Mouse (Mus musculus) right cerebral cortex, postnatal 36 days (tissue): ENCODE results near the gene Rad50.

ENCODE experiments used
- DNase-seq, 2 experiments: peaks; one replicate each; pipeline ENCODE4 v3.0.0; 2022; ENCODE audit warnings: low spot score in 2 of 2, mixed read lengths in 1 of 2

The Rad50 gene

DNA sequence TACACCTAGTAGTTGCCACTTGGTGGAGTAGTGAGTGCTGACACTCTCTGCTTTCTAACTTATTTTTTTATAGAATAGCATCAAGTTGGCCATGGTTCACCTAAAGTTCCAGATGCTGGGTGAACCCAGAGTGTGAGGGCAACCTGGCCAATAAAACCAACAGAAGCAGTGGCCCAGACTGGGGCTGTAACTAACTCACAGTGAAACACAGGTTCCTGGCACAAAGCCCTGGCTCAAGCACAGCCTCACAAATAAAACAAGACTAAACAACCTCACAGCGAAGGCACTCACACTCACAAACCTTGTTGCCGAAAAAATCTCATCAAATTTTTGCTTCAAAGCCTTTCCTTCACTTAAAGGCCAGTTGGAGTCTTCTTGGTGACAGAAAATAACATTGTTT lies 8.6 kb downstream of the Rad50 start:
- DNase-seq: no peak

DNA sequence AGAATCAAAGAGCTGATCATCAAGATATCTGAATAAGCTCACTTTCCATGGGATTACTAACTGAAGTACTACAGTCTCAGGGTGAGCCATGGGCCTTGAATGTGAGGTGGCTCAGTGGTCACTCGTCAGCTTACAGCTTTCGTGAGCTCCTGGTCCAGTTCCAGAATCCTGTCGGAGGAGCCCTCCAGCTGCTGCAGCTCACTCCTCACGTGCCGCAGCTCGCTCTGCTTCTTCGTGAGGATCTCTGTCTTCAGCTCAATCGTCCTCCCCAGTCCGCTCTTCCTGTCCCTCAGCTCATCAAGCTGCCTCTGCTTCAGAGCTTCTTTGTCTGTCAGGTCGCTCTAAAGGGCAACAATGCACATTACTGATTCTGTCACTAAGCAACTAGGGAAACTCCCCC lies 15.1 kb downstream of the Rad50 start:
- DNase-seq: no peak

DNA sequence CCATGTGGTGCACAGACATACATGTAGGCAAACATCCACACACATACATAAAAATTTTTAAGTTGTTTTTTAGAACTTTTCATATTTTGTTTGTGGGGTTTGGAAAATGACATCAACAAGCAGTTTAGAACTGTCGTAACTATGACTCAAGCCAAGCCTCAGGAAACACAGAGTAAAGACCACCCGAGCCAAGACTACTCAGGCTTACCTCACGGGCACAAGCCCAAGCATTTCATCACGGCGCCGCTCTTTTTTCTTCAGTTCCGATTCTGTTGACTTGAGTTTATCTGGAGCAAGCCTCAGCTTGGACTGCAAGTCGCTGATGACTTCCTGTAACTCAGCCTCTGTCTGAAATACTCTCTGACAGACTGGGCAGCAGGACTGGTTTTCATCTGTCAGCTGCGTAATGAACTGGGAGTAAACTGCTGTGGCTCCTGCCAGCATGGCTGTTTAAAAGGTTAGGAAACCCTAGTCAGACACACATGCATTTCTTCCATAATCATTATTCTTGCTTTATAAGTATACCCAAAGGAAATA lies 24.1 kb downstream of the Rad50 start:
- DNase-seq: no peak

DNA sequence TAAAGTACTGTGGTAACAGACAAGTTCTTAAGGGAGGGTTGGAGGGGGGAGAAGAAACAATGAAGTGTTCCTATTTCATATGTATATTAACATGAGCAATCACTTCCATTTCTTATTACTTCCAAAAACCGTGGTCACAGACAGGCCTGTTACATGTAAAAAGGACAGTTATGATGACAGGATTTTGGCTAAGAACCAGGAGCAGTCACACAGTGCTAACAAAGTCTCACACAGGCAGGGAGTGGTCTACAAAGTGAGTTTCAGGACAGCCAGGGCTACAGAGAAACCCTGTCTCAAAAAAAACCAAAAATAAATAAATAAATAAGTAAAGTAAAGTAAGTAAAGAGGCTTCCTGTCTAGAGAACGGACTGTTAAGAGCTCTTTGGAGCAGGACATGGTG lies 24.9 kb downstream of the Rad50 start:
- DNase-seq: no peak

DNA sequence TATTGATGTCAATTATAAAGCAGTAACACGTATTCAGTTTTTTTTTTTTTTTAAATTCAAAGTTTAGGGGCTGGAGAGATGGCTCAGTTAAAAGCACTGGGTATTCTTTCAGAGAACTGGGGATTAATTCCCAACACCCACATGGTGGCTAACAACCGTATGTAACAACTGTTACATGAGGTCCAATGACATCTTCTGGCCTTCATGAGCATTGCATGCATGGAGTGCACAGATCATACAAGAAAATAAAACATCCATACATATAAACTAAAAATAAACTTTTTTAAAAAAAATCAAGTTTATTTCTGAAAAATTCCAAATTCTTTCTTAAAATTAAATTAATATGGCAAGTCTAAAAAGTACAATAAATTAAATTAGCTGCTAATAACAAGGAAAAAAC lies 25.4 kb downstream of the Rad50 start:
- DNase-seq: no peak

DNA sequence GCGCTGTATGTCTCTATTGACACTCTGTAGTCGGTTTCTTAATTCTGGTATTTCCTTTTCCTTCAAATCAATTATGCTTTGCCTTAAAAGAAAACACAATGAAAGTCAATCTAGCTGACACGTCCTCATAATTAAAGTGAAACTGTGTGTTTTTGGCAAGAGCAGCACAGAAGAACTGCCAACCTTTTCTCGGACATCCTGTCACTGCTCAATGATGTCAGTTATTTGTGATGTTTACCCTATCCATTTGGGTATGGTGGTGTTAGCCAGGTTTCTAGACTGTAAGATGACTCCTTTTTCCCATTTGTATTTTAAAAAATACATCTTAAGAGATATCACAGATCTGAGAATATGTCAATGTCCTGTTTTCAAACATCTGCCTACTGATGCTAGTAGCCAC lies 27.0 kb downstream of the Rad50 start:
- no peak for DNase-seq

DNA sequence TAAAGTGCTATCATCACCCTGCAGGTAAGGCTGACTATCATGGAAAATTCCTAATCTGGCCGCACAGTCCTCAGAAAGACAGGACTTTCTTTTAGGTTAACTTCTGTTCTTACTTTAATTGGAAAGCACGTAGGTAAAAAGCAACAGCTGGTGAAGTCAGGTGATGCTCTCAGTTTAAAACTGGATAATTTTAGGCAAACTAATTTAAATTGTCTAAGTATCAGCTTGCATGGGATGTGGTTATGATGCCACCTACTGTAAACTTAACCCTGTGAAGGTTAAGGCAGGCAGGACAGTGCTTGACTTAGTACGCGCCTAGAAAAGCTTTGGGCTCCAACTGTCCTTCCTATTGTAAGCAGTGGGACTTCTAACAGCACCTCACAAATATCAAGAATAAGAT lies 35.7 kb downstream of the Rad50 start:
- DNase-seq: no peak

DNA sequence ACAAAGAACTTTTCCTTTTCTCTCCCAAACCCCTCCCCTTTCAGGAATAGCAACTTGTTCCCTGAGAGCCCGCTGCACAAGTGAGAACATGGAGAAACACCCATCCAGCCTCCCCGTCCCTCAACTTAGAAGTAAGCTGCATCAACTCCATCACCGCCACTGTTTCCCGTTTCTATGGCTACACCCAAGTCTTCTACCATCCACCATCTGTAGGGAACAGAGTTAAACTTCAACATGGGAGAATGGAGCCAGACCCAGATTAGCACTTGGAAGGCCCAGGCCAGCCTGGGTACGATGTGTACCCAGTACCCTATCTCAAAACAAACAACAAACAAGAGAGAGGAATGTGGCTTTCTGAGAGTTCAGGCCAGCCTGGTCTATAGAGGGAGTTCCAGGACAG lies 43.0 kb downstream of the Rad50 start:
- no peak for DNase-seq

DNA sequence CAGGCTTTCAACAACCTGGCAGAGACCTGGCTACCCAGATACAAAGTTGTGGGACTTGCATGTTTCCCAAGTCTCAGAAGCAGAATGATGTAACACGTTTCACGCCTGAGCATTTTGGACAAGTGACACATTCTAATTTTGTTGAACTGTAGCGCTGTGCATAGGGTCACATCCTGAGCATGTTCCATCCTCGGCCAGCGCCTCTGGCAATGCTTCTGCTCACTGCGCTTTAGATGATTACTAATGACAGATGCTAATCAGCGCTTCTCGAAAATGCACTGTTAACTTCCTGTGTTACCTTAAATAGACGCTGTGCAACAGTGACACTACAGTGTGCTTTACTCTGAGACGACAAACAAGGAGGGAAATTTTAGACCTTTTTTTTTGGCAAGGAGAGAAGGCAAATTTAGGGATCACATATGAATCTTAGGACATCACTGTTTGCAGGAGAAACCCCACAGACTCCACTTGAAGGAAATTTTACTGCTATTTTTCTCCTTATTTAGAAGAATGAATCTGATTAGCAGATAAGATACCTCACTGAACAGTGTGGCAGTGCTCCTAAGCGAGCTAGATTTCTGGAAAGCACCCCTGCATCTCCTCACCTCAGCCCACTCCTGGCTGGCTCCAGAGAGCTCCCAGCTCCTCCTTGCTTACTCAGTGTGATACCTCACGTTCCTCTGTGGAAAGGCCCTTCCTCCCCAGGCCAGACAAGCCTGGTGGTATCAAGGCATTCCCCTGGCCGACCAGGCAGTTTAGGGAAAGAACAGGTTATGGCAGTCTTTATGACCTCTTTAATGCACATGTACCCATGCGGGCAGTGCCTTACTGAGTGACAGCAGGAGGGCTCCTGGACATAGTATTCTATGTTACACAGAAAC lies 44.1 kb downstream of the Rad50 start:
- peak; percentile 33 to 60 for DNase-seq

DNA sequence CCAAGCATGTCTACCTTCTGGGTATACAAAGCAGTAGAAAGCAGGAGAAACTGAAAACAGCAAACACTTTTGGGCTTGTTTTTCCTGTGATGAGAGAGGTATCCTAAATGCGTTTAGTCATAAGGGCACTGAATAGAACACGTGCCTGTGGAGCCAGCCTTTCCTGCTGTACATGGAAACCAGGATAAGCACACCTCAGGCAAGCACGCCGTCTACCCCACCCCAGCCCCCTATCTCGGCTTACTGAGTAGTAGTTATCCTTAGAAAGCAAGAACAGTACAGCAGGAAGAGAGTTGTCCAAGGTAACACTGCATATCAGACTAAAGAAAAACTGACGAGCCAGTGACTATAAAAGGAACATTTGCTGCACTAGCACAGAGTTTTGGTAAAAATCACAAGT lies 49.3 kb downstream of the Rad50 start:
- DNase-seq: no peak

DNA sequence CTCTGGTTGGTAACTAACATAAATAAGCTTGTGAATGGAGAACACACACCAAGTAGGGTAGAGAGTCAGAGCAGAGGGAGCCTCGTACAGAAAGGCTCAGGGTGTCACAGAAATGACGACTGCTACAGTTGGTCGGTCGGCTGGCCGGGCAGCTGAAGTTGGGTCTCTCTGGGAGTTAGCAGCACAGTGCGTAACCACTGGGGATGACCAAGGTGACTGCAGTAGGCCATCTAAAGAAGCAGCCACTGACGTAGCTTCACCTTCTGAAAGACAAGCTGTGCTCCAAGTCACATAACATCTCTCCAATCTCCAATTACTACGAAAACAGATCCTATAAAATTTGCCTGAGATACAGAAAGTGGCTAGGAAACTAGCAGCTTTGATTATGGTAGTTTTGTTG lies 49.7 kb downstream of the Rad50 start:
- DNase-seq: no peak

DNA sequence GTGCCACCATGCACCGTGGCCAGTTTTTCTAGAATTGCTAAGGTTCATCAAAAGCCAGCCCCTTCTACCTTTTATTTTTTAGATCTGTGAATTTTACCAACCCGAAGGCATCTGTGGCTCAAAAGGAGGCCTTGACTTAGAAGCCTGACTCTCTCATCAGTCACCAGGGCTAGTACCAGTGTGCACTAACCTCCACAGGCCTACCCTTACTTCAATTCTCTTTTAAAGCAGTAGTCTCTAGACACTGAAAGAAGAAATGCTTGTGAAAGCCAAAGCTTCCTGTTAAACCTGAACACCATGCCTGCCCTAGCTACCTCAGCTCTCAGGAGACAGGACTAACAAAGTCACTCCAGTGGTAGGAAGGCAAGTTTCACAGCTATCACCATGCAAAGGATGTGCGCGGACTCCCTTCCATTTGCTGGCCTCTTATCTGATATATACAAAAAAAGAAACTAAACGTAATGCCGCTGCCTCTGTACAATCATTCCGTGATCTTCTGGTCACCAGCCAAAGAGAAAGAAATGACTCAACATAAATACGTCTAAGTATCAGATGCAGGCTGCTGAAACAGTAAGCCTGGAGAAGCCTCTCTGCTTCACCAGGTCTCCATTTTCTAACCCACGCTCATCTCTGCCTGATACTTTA lies 50.4 kb downstream of the Rad50 start:
- no peak for DNase-seq

DNA sequence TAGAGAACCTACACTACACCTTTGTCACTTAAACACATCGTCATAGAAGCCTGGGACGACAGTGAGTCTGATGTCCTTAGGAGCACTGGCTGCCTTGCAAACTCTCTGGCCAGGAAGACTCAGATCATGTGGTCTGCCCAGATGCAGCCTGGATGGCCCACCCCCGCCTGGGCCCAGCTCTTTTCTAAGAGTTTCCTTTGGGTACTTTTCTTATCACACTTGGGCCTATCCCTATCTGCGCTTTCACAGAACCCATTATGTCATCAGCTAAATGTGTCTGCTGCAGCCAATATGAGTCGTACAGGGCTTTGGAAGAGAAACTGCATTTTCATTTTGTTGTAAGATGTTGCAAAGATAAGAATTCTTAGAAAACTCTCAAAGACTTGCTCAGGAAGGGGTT lies 52.1 kb downstream of the Rad50 start:
- DNase-seq: no peak

DNA sequence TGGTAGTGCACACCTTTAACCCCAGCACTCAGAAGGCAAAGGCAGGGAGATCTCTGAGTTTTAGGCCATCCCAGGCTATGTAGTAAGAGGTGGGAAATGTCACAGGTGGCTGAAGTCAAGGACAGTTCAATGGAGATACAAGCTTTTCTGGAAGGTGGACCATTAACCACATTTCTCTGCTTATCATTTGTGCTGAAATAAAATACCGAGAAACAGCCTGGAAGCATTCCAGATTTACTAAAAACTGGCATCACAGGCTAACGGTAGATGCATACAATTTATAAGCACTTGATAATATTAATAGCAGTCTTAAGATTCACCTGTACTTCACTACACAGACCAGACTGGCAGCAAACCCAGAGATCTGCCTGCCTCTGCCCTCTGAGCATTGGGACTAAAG lies 54.7 kb downstream of the Rad50 start:
- DNase-seq: no peak

DNA sequence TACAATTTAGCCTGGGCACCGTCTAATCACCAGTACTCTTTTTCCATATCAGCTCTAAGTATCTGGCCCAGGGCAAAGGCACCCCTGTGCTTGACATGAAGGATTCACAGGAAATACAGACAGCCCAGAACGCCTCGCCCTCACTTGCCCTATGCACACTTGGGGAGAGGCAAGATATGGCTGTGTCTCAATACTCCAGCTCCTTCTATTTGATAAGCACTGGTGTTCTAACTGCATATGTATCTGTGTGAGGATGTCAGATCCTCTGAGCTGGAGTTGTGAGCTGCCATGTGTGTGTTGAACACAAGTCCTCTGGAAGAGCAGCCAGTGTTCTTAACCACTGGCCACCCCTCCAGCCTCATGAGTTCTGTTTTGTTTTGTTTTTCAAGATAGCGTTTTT lies 55.7 kb downstream of the Rad50 start:
- no peak for DNase-seq

DNA sequence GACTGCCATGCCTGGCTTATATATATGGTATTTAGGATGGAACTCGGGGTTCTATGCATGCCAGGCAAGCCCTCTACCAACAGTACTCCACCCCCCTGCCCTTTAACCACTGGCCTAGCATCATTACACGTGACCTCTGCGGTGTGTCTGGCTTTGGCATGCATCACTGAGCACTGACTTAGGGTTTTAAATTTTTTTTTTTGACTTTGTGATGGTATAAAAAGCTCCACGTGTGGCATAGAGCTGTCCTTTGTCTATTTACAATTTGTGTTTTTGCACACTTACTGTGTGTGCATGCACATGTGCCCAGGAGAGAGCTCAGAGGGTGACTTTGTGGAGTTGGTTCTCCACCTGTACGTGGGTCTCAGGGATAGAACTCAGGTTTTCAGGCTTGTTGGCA lies 63.1 kb downstream of the Rad50 start:
- no peak for DNase-seq

DNA sequence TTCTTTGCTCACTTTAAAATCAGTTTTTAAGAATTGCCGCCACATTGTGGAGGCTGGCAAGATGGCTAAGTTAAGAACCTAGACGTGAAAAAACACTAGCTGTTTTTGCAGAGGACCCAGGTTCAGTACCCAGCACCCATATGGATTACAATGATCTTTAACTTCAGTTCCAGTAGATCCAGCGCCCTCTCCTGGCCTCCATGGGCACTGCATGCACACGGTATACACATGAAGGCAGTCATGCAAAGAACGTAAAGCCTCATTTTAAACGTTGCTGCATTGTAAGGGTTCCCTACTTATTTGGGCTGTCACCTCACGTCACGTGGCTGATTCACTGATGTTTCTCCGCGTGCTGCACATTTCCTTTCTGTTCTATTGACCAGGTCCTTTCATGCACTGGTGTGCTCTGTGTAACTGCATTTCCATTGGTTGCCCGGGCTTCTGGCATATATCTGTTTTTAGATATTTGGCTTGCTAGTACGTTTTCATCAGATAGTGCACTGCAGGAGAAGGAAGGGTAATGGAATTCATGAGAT lies 64.3 kb downstream of the Rad50 start:
- no peak for DNase-seq

DNA sequence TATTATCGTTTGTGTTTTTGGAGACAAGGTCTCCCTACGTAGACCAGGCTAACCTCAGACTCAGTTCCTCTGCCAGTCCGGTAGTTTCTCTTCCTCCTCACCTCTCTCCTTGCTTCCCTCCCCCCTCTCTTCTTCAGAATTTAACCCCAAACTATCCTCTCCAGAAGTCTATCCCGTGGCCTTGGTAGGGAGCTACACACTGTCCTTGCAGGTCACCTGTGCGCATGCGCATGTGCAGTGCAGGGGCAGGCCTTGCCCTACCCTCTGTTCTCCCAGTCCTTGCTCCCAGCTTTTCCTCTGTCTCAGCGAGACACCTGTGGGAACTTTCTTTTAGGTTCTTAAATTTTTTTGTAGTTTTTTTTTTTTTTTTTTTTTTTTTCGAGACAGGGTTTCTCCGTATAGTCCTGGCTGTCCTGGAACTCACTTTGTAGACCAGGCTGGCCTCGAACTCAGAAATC lies 69.3 kb downstream of the Rad50 start:
- DNase-seq: no peak

DNA sequence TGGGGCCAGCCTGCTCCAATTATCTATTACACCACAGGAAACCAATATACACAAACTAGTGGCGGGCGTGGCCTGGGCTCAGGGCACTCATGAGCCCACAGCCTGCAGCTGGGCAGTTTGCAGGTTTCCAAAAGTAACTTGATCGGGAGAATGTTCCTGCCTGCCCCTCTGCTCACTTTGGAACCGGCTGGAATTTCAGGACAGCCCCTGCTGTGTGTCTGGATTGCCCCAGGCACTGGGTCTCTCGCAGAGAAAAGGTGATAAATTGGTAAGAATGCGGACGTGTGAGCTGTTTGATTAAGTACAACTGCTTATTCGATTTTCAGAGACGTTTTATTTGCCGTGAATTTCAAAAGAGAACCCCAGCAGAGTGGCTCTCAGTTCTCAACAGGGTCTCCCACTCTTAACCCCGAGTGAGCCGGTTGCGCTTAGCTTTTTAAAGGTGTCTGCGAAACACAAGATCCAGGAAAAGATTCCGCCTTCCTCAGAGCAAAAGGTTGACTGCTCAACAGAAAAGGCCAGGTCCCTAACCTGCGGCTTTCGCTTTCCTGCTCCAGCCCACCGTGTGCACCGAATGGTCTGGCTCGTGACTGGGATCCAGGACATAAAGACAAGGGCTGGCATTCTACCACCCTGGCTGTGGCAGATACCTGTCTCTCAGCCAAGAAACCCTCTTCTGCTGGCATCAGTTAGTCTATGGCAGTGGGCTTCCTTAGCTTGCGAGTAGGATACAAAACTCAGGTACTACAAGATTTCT lies 69.9 kb downstream of the Rad50 start:
- no peak for DNase-seq

DNA sequence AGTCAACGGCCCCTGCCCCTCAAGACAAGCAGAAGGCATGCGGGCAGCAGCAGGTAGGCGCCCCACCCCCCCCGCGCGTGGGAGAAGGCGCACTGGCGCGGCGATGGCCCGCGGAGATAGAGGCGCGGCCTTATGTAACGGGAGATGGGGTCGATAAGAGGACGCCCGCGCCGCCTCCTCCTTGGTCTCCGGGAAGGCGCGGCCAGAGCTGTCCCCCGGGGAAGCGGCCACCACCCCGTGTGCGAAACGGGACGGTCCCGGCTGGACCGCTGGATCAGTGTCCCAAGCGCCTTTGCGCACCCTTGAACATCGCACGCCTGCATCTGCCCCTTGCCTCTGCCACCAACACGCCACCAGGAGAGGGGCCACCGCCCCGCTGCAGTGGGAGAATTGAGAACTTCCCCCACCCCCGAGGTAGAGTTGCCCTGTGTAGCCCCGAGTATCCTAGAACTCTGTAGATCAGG lies 70.9 kb downstream of the Rad50 start:
- DNase-seq: peak in 1 of 2 experiments; percentile 14

DNA sequence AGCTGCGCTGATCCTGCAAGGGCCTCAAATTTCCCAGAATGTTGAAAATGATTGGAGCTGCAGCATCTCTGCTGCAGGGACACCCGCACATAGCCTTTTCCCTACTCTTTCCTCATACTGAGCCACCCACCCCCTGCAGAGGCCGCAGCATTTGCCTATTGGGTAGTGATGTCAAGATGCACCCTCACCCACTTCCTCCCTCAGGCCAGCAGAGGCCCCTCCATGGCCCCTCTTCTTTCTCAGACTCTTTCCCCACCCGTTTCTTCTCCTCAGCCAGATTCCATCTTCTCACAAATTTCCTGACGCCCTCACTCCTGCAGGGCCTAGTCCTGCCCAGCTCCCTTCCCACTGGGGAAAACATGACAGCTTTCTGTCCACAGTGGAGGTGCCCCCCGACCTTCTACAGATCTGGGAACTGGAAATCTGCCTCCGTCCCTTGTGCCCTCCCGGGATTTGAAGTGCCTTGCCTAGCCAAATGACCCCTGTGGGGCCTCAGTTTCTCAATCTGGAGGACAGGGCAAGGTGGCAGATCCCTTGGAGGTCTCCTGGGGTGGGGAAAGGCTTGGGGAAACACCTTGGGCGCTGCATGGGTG lies 71.4 kb downstream of the Rad50 start:
- DNase-seq: no peak

DNA sequence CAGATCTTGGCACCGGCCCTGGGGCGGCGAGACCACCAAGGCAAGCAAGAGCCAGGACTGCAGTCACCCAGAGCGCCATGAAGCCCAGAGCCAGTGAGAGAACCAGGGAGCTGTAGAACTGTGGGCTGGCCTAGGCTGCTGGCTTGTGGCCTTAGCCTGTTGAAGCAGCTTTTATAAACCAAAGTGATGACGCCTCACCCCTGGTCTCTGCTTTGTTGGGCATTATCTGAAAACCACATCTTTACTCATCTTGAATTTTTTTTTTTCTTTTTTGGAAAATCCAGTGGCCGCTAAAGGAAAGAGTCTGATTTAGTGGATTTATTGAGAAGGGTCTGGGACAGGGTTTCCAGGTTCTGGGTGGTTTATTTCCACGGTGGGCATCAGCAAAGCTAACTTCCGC lies 72.6 kb downstream of the Rad50 start, which contains the start of gene Il13:
Gene Il13, minus strand, starts transcription at position 147 of the 400 bp plus-strand sequence.
- no peak for DNase-seq
